Mouse (Mus musculus) thymus, postnatal 14 days (tissue): ENCODE data around the gene Cipc.

Source experiments
- DNase-seq: peaks from one replicate; pipeline ENCODE4 v3.0.0; 2021

Gene Cipc

DNA sequence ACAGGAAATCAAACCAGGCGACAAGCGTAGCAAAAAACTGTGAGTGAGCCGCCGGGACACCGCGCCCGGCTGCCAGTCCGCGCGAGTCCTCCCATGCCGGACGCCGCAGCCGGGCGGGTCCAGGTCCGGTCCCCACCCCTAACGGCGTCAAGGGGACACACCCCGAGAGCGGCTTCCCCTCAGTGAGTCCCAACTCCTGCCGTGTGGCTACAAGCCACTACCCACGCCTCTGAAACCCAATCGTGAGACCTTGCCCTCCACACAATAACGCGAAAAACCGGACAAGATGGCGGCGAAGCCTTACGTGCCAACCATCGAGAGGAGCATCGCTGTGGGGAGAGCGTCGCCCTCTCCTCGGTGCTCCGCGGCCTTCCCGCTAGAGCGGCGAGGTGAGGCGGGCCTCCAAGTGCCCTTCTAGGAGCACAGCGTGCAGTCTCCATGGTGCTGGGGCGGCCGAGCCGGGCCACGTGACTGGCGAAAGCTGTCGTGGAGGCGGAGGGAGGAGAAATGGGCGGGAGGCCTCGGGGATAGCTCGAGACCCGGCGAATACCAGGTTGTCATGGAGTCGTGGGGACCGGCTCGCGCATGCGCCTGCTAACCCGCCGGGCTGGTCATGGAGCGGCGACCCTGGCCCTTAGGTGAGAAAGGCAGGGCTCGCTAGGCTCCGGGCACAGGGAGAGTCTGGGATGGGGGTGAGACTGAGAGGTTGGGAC, at the start of gene Cipc:
Cipc (plus strand) TSS at position 182 of the 713 bp plus-strand sequence.
- peak; percentile 98 for DNase-seq

DNA sequence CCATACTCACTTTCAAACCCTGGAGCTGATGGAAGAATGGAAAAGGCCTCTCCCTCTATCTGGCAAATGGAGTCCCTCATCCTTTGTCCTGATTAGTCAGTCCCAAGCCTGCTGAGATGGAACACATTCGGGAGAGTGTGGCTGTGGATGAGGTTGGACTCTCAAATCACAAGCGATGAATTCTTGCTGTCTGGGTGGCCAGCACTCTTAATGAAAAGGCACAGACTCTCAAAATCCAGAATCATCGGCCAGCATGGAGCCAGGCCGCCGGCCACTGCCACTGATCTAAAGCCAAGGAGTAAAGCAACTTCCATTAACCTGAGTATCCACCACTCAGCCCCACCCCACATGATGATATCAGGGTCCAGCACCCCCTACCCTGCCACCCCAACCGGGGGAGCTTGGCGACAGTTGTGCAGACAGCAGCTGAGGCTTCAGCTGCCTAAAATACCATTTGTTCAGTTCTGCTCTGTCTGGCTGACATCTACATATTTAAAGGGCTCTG, 49.0 kb upstream of the Cipc start:
- DNase-seq, result no peak

DNA sequence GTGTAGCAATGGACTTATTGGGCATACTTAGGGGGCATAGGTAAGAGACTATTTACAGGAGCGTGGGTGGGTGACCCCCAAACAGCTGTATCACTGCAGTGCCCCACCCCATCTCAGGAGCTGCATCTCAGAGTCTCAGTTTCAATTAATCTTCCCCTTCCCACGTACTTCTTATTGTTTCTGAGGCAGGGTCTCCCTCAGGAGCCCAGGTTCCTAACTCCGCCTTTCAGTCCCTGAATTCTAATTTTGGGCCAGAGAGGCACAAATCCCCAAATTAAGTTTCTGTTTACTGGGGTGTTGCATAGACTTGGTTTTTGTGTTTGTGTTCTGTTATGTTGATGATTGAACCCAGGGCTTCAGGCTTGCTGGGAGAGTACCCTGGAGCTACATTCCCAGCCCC, 48.4 kb upstream of the Cipc start:
- no peak for DNase-seq

DNA sequence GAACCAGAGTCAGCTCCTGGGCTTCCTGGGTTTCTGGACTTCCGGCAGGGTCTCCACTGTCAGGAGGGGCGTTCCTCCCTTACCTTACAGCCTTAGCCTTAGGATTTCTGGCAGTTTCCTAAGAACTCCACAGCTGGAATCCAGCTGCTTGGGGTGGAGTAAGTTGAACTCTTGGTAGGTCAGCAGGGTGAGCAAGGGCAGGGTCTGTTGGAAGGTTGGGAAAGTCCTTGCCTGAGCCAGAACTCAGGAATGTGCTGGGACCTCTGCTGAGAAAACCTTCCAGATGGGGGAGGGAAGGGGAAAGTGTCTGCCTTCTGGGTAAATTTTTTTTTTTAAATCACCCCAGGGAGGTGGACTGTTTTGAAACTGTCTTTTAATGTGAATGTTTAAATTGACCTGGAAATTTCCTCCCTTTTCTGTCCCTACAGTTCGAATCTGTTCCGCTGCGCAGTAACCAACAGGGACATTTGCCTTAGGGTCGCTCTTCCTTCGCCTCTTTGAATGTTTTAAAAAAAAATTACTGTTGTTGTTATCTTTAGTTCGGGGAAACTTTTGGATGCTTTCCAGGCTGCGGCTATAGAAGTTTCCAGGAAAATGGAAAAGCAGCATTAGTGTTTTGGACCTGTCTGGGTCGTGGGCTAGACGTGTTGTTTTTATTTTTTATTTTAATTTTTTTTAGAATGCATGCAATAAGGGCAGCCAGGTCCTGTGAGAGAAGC, 47.2 kb upstream of the Cipc start:
- no peak for DNase-seq

DNA sequence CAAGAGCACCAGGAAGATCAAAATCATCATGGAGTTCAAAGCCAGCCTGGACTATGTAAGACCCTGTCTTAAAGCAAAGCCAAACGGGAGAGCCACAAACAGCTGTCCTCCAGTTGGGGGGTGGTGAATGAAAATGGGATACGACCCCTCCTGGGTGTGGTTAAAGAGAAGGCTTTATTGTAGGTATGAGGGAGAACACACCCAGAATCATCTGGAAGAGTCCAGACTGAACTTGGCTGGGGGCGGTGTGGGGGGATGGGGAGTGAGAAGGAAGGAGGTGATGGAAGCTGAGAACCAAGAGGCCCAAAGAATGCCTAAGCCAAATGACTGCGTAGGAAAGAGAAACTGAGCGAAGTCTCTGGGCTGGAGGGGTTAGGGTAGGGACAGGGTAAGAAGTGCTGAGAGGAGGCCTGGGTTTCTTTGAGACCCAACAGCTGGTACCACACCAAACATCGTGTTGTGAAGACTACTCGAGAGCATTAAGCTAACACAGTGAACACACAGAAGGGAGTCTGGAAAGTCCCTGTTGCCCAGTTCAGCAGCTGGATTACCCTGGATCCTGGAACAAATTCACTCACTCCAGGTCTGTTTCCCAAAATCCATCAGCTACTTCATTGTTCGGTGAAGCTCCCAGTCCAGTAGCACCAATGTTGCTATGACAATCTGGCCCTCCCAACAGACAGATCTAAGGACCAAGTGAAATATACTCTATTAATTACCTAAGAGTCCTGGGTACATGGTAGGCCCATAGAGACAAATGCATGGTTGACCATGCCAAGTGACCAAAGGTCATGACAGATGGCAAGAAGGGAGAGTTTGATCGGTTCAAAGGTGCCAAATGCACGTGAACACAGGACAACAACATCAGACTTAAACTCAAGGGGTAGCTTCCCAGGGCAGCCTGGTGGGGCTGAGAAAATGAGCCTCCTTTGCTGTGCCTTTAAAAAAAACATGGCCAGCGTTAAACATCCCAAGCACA, 42.7 kb upstream of the Cipc start:
- DNase-seq, result no peak

DNA sequence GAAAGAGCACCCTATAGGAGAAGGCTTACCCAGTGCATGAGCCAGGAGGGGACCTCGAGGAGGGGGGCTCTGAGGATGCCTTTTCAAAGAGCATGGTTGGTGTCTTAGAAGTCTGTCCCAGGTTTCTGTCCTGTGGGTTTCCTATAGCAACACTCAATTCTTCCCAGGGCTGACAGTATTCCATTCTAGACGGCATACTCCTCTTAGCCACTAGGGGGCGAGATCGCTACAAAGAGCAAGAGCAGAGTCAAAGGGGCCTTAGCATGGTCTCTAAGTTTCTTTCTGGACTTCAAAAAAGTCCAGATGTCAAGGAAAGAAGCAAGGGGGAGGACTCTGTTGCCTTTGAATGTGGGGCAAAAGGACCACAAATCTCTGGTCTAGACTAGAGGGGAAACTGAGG, 41.6 kb upstream of the Cipc start:
- peak; percentile 68 for DNase-seq

DNA sequence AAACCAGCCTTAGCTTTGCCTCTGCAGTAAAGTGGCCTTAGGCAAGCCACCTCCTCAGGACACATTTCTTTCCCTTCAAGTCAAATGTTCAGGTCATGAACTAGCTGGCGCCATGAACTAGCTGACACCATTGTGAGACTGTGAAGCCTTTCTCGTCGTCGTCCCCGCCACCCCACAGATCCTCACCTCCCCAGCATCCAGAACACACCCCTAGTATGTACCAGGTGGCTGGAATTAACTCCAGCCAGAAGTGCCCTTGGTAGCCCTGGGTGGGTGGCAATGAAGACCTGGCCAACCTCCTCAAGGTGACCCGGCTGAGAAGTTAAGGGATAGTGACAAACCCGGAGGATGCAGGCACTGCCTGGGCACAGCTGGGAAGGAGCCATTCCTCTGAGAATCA, 41.0 kb upstream of the Cipc start:
- DNase-seq, result peak; percentile 26

DNA sequence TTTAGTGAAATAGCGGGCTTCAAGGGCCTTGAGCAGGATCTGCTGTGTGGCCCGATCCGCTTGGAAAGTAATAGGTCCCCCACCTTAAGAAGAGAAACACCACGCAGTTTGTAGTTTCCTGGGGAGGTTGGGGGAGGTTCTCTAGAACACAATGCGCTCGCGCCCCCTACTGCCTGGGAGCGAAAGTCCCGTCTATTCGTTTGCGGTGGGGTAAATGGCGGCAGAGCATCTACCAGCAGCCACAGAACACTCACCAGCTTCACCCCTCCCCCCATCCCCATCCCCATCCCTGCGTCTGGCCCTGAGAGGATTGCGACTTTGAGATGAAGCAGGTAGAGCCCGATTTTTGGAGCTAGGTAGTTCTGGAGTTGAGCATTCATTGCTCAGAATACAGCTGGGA, 40.4 kb upstream of the Cipc start:
- peak; percentile 93 for DNase-seq

DNA sequence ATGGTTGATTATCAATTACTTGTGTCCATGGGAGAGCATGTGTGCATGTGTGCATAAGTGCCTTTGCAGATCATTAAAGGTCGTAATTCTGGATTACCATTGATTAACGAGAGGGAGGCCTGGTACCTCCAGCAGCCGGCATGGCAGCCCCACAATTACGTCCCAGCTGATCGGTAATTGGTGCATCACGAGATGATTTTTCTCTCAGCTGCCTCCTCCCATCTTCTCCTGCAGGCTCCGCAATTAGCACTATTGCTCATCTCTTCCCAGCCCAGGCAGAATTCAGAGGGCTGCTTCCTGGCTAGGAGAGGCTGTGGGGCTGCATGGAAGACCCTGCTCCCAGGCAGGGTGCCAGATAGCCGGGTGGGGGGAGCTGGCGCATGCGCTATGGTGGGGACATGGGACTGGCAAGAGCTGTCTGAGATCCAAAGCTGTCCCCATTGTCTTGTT, 35.3 kb upstream of the Cipc start:
- no peak for DNase-seq

DNA sequence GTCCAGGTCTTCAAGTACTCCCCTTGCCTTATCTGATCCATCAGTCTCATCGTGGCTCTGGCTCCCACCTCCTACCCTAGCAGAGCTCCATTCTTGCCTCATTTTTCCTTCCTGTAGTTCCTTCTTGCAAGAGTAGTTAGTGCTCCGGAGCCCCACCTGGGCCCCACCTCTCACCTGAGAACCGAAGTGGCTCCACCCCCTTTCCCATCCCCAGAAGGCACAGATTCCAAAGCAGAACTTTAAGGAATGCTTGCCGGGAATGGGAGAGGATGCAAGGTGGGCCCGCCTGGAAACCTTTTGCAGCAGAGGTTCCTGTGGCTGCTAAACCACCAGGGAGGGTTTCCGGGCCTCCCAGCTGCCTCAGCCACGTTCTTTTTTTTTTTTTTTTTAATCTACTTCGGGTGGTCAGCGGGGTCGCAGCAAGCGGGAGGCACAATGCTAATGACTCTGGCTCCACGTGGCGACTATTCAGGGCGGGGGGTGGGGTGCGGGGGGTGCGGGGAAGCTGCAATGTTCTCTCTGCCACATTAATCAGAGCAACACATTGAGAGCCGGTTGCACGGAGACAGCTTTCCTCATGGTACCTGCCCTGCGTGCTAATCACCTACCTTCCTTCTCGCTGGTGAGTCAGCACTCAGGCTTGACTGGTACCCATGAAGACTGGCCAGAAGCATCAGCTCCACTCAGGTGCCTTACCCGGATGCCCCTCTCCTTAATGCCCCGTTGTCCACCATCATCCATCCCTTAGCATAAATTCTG, 34.3 kb upstream of the Cipc start:
- DNase-seq, result no peak

DNA sequence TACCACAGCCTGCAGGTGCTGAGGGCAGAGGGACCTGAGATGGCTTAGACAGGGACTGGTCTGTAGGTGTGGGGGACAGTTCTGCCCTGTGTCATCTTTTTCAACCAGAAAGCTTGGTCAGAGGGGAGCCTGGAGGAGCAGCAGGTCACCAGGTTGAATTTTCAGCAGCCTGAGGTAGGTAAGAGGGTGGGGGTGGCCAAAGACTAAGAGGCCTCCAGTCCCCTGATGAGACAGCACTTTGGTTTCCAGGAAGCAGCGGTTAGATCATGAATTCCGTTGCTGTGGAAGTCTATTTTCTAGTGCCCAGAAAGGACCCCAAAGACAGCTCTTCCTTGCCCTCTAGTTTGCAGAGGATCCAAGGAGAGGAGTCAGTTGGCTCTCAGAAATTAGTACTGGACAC, 32.5 kb upstream of the Cipc start:
- DNase-seq, result no peak

DNA sequence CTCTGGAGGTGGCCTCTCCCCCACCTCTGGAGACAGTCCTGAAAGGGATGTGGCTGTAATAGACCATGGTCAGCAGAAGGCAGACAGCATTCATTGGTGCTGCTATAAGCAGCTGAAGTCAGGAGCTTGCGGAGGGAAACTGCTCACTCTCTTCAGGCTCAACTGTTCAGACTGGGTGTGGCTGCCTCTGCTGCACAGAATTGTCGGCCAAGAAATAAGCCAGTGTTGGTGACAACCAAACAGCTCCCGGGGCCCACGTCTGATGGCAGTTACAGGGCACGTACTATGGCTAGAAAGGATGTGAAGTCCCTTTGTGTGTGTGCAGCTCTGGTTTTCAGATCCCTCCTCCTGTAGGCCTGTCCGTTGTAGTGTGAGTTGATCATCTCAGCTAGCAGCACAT, 32.1 kb upstream of the Cipc start:
- no peak for DNase-seq

DNA sequence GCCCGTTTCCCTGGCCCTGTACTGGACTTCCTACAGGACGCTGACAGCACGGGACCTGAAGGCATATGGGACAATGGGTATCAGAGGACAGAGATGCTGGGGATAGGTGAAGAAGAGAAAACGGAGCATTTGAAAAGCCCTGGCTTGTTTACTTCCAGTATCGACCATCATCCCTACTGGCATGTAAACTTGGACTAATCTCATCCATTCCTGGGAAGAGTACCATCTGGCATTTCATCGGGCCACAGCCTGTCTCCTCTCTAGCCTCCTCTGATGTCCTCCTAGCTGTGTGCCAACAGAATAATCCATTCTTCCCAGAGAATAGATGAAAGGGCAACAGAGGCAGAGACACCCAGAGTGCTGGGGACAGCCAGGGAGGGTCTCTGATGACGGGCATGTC, 31.2 kb upstream of the Cipc start:
- DNase-seq, result no peak

DNA sequence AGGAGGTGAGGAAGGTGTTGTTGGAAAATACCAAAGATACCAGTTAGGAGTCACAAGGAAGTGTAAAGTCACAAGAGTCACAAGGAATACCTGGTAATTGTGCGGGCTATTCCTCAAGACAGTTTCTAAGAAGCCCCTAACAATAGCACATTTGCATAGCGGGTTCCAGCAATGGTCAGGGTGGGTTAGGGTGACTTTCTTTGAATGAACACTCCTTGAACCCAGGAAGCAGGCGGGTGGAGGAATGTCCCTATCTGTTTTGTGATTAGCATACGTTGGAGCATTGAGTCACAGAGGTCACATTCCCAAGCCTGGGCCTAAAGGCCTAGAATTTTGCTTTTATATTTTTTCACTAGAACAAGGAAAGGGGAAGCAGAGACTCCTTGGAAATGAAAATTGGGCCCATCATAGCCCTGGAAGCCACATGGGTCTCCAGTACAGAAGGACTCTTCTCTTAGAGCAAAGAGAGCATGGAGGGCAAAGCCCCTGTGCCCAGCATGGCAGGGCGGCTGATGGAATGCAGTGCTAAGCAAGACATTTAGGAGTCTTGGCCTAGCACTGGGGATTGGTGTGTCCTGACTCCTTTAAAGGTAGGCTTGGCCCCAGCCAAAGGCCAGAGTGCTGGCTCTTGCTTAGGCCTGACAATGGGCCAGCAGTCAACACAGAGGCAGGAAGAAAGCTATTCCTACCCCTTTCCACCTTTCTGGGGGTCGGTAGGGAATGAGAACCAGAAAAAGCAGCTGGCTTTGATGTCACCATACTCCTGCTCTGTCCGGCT, 29.9 kb upstream of the Cipc start:
- DNase-seq, result no peak

DNA sequence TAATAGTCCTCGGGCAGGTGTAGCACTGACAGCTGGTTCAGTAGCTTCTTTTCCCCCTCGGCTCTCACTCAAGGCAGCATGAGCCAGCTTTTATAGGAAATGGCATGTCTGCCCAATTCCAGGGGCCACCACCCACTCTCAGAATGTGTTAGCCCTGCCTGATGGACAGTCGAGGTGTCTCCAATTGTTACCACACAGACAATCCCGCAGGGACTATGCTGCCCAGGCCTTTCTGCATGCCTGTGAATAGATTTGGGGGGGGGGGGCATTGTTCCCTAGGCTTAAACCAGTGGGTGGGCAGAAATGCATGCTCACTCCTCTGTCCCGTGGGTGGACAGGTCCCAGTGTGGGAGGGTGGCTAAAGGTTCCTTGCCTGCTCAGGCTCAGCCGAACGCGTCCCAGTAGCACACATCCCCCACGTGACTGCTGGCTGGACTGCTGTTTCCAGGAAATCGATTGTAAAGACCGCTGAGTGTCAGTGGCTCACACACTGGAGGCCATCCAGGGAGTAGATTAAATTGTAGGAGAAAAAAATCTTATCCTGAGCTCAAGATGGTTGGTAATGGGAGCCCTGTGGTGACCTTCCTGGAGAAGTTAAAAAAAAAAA, 28.4 kb upstream of the Cipc start:
- DNase-seq, result no peak

DNA sequence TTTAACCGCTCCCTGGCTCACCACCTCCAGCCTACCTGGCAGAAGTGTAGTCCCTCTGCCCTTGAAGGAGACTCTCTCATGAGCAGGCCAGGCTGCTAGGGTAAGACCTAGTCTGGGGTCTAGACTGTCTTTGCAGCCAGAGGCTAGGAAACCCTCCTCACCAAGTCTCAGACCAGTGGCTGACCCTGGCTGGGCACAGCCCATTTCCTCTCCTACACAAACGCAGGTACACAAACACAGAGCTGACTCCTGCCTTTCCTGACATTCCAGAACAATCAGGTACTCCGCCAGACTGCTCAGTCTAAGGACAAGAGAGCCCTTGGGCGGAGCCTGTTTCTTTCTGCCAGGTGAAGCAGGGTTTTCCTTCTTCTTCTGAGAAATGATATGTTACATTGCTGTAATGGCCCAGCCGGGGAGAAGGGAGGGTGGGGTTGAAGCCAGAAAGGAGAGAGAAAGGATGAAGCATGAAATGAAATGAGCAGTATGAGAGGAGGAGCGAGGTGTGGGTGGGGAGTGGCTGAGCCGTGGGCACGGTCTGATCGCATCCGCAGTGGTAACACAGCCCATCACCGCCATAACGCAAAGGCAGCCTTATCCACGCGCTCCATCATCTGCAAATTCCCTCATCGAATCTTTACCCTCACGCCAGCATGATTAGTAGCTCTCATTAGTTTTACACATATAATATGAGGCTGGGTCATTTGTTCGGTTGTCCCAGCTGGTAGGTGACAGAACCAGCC, 27.7 kb upstream of the Cipc start:
- DNase-seq, result no peak

DNA sequence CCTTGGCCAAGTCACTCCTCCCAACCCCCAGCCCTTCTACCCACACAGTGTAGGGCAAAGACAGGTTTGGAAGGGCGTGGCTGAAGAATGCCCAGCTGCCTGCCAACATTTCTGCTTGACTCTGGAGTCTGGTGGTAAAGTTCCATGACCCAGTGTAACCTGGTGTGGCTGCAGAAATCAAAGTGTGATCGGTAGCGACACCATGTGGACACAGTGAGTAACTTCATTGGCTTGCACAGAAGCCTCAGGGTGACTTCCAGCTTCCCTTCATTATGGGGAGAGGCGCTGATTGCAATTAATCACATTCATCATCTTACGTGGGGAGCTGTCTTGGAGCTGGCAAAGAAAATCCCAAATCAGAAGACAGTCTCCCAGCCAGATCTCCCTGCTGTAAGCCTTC, 23.0 kb upstream of the Cipc start:
- peak; percentile 77 for DNase-seq

DNA sequence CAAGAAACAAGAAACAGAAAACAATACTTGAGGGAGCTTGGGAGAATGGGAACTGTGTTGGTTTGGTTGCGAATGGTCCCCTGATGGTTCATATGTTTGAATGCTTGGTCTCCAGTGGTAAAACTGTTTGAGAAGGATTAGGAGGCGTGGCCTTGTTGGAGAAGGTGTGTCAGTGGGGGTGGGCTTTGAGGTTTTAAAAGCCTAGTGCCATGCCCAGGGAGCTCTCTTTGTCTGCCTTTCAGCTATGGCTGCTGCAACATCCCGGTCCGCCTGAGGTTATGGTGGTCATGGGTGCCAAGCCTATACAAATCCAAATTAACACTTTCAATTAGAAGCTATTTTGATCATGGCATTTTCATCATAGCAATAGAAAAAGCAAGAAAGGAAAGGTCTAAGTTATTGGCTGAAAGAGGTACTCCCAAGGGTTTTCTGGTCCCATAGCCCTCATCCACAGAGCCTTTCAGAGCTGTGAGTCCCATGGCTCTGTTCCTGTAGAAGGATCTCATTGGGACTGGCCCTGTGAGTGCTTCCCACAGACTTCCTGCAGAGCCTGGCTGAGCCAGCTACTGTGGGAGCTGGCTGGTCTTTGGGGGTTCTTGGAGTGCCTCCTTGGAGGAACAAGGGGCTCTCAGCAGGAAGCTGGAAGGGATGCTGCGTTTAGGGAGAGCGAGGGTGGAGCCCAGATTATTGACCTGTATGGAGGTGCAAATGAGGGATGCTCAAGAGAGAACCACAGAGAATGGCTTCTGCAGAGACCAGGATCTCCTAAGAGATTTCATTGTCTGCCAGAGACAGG, 15.7 kb upstream of the Cipc start:
- no peak for DNase-seq

DNA sequence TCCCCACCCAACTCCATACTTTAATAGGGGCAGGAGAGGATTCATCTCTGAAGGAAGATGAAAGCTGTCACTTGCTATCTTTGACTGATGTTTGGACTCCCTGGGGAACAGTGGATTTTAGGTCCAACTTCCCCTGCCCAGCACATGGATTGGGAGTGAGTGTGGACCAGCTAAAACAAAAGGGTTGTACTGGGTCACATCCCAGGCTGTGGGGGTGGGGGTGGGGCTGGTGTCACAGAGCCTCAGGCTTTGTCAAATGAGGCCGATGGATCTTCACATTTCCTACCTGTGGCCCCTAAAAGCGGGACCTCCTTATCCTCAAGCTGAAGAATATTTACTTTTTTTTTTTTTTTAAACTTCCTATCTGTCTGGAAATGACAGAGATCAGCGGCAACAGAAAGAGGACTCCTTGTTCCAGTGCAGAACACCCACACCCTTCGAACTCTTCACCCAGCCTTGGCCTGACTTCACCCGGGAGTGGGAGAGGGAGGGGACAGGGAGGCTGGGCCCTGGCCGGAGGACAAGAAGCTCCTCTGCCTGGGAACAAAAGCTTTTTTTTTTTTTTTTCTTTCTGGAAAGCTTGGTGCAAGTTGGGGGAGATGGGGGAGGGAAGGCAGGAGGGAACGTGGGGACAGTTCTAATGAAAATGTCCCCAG, 14.8 kb upstream of the Cipc start:
- no peak for DNase-seq
